Mouse (Mus musculus): Measurements from ENCODE around the gene Gm29644. TPM values are rescaled to one million over a fixed set of nuclear protein-coding genes. Genes with fewer than 3 reads are reported as not detected.

Gm29644 gene
- polyA plus RNA-seq (2012; rRNA removed) = not detected in 2 replicates

DNA sequence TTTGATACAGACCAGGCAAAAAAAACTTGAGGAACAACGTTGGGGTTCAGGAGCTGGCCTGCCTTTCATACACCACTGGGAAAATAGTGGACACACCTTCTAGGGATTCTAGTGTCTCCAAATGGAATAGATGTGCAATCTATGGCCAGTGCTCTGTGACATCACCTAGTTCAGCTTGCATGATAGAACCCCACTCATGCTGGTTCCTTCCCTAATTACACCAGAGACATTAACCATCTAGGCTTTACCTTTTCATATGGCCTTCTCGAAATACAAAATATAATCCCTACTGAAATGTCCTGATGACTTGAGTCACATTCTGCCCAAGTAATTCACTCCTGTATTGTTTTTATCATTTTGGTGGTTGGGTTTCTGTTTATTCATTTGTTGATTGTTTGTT lies at the start of gene Gm29644, which contains the start of gene Gm29423:
Gene Gm29644, minus strand, starts transcription at position 157 of the 400 bp plus-strand sequence.
Gene Gm29423, minus strand, starts transcription at position 101 of the 400 bp plus-strand sequence.

GRCm38 (mm10) chrY:70273542-70273941 lies 29.6 kb downstream of the Gm29644 start, which contains the start of gene Gm21118:
Gene Gm21118 (minus strand): TSS chrY:70273642.

Other genes with a start within 250 kb of the Gm29644 start
- gene Gm21118, start 29.7 kb downstream of the Gm29644 start, polyA plus RNA-seq (2012; rRNA removed) = not detected in 2 replicates
- gene Gm29423, start 56 bp downstream of the Gm29644 start, polyA plus RNA-seq (2012; rRNA removed) = not detected in 2 replicates
- gene Gm20888, start 138.5 kb upstream of the Gm29644 start, polyA plus RNA-seq (2012; rRNA removed) = not detected in 2 replicates